Mouse (Mus musculus): Measurements from ENCODE around the gene Mocs1. TPM values are rescaled to one million over a fixed set of nuclear protein-coding genes. Genes with fewer than 3 reads are reported as not detected.
"Not testable (repeated sequence)": the region's sequence is repeated elsewhere in the genome, so short reads cannot be mapped to it uniquely, and the experiment has no call there.

The Mocs1 gene
- total RNA-seq, 2 experiments from 2014 or later, result 15.0 to 19.9 TPM

GRCm38 (mm10) chr17:49436631-49437030 is 8.5 kb downstream of the Mocs1 start:
- no peak for DNase-seq (ENCODE audit: low spot score in 2 of 2)
- H3K27ac ChIP-seq, result no peak overlapping the region
- TF ChIP-seq CTCF (conservative IDR thresholded peaks at IDR 0.05), result no peak
- no peak overlapping the region for H3K4me3 ChIP-seq

- not testable (repeated sequence) for H3K4me3 ChIP-seq; DNase-seq (ENCODE audit: low spot score in 2 of 2); H3K27ac ChIP-seq
These were observed 9.1 kb downstream of the Mocs1 start for GRCm38 (mm10) chr17:49437306-49437705.

DNA sequence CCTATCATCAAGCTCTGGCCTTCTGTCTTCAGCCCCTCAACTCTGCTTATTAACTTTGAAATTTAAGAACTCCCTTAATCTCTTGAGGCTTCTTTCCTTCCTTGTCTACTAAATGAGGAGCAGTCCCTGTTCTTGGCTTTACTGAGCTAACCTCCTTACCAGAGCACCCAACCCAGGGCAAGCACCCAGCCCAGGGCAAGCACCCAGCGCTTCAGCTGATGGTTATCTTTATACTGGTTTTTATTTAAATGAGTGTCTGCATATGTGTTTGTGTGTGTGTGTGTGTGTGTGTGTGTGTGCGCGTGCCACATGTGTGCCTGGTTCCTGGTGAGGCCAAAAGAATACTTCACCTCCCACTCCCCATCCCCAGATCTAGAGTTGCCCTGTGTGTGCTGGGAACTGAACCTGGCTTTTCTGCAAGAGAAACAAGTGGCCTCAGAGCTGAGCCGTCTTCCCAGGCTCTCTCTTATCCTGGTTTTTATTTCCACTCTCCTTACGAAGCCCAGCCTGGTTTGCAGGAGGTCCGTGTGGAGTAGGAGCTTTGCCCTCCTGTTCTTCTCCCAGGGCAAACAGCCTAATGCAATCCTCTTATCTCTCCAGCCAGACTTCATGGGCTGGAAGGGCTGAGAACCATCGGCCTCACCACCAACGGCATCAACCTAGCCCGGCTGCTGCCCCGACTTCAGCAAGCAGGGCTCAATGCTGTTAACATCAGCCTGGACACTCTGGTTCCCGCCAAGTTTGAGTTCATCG is 10.8 kb downstream of the Mocs1 start:
- TF ChIP-seq CTCF (conservative IDR thresholded peaks at IDR 0.05), result no peak
- no peak for DNase-seq (ENCODE audit: low spot score in 2 of 2)
- Histone ChIP-seq H3K4me3 (no peak overlapping the region), H3K27ac (no peak overlapping the region)

DNA sequence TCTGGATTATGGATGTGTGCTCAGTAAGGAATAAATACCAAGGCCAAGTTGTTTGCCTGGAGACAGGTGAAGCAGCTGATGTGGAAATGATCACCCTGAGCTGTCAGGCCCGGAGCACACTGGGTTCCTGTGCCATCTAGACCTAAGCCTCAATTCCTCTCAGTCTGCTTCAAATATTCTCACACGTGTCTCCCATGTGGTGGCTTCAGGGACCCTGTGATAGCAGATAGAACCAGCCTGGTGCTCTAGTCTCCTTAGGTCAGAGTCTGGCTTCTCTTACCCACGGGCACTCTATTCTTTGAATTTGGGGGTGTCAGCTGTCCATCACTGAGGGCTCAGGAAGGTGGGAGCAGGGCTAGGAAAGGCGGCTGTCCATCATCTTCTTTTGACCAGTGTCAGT is 11.5 kb downstream of the Mocs1 start:
- no peak overlapping the region for H3K4me3 ChIP-seq
- no peak for DNase-seq (ENCODE audit: low spot score in 2 of 2)
- H3K27ac ChIP-seq, result no peak overlapping the region
- TF ChIP-seq CTCF (conservative IDR thresholded peaks at IDR 0.05), result no peak

DNA sequence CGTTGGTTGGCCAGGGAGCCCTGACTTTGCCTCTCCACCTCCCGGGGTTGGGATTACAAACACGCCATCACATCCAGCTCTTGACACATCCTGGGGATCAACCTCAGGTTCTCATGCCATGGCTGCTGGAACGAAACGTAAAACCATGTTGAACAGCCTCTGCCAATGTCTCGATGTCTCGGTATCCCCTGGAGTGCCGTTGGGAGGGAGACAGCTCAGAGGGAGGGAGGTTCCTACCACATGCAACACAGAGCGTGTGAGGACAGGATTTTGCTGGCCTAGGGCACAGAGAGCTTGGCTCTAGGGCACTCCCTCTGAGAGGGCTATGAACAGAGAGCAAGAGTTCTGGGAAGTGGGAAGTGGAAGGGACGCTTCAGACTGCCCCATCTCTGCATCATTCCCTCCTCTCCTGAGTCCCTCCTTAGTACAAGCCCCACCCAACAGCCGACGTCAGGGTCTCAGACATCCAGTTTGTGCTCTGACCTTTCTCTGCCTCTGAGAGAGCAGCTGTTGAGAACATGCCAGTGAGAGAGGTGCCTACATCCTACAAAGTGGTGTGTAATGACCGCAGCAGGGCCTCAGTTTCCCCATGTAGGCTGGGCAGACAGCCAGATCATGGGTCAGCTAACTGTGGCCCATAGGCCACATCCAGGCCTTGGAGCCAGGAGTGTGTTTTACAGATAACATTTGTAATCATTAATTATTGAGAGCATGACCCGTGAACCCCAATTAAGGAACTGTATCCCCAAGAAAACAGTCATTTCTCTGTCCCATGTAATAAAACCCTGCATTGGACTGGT is 12.4 kb downstream of the Mocs1 start:
- no peak overlapping the region for H3K27ac ChIP-seq
- DNase-seq (ENCODE audit: low spot score in 2 of 2), result no peak
- TF ChIP-seq CTCF (conservative IDR thresholded peaks at IDR 0.05), result no peak
- no peak overlapping the region for H3K4me3 ChIP-seq

GRCm38 (mm10) chr17:49442841-49443240 is 14.7 kb downstream of the Mocs1 start:
- DNase-seq (ENCODE audit: low spot score in 2 of 2); H3K27ac ChIP-seq; H3K4me3 ChIP-seq: not testable (repeated sequence)

- DNase-seq (ENCODE audit: low spot score in 2 of 2), result no peak
- Histone ChIP-seq H3K27ac (no peak overlapping the region), H3K4me3 (no peak overlapping the region)
- no peak for TF ChIP-seq CTCF (conservative IDR thresholded peaks at IDR 0.05)
These were observed 20.5 kb downstream of the Mocs1 start for GRCm38 (mm10) chr17:49448570-49449229.

GRCm38 (mm10) chr17:49449230-49449608 is 21.1 kb downstream of the Mocs1 start:
- Histone ChIP-seq H3K4me3 (no peak overlapping the region), H3K27ac (no peak overlapping the region)
- TF ChIP-seq CTCF (conservative IDR thresholded peaks at IDR 0.05), result no peak
- no peak for DNase-seq (ENCODE audit: low spot score in 2 of 2)

DNA sequence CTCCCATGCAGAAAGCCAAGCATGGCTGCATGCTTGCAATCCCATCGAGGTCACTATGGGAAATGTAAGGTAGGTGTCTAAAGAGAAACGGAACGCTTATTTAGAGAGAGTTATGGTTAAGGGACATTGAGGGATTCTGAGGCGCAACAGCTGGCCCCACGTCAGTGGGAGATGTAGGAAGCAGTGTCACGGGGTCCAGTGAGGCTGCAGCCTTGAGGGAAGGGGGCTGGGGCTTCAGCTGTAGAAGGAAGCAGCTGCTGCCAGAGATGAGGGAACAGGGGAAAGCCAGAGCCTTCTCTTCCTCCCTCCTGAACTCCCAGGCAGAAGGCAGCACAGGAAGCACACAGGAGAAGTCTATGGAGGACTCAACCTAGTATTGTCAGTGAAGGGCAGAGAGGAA is 22.8 kb downstream of the Mocs1 start:
- H3K27ac ChIP-seq, result no peak overlapping the region
- no peak for TF ChIP-seq CTCF (conservative IDR thresholded peaks at IDR 0.05)
- DNase-seq (ENCODE audit: low spot score in 2 of 2), result no peak
- no peak overlapping the region for H3K4me3 ChIP-seq

DNA sequence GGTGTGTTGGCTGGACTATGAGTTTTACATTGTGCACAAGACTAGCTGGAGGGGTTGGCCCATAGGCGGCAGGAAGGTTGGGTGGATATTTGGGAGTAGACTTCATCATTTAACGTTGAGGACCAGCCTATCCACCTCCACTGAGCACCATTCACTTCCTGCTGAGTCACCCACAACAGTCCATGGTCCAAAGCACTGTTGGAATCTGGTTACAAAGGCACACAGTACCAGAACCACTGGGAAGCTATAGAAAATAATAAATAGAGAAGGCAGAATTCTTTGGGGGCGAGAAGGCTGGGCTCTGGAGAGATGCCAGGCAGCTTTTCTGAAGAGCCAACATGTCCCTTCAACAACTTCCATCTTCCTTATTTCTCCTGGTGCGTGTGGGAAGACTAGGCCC is 28.2 kb downstream of the Mocs1 start:
- TF ChIP-seq CTCF (conservative IDR thresholded peaks at IDR 0.05), result no peak
- Histone ChIP-seq H3K27ac (no peak overlapping the region), H3K4me3 (no peak overlapping the region)
- no peak for DNase-seq (ENCODE audit: low spot score in 2 of 2)

DNA sequence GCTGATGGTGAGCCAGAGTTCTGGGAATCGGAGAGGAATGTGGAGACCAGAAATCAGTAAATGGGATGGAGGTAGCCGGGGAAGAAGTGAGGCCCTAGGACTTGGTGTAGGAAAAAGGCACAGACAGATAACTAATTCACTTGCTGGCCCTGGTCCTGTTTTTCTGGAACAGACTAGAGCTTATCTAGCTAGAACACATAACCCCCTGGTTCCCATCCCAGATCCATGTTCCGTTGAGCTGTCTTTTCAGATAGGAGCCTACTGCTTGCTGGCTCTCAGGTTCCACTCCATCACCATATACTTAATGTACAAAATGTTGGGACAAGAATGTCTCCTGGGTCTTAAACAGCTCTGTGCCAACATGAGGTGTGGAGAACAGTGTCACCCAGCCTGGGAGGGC is 29.7 kb downstream of the Mocs1 start:
- TF ChIP-seq CTCF (conservative IDR thresholded peaks at IDR 0.05), result no peak
- no peak overlapping the region for H3K4me3 ChIP-seq
- H3K27ac ChIP-seq, result no peak overlapping the region
- no peak for DNase-seq (ENCODE audit: low spot score in 2 of 2)

- TF ChIP-seq CTCF (conservative IDR thresholded peaks at IDR 0.05), result no peak
- H3K4me3 ChIP-seq, result no peak overlapping the region
- DNase-seq (ENCODE audit: low spot score in 2 of 2), result no peak
These were observed 30.2 kb downstream of the Mocs1 start for GRCm38 (mm10) chr17:49458386-49458785.

DNA sequence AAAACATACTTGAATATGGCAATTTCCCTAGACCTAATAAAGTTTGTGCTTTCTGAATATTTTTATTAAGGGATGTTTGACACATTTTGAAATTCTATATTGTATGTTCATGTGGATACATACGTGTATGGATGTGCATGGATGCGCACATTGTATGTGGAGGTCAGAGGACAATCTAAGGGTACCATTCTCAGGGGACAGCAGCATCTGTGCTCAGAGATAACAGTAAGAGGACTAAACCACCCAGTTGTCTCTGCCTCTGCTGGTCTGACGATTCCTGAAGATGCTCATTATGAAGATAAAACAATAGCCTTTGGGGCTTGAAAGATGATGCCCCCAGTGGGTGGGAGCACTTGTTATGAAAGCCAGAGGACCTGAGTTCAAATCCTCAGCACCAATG is 36.7 kb downstream of the Mocs1 start:
- no peak overlapping the region for H3K27ac ChIP-seq
- DNase-seq (ENCODE audit: low spot score in 2 of 2), result no peak
- H3K4me3 ChIP-seq, result no peak overlapping the region
- no peak for TF ChIP-seq CTCF (conservative IDR thresholded peaks at IDR 0.05)

More at GRCm38 (mm10) chr17:49458386-49458785, 30.2 kb downstream of the Mocs1 start:
- no peak overlapping the region for H3K27ac ChIP-seq
